11 mouse cellular contexts compared by ENCODE assay signal in genomic region chrX:143932958-143933357, GRCm38 (mm10). TPM values are rescaled to one million over a fixed set of nuclear protein-coding genes. Genes with fewer than 3 reads are reported as not detected.
DNase-seq lines count a peak whose midpoint lies in the region; ATAC-seq lines count a peak whose summit lies in the region.
"Had no signal": no experiment of that assay in that cellular context is flagged by ENCODE, and none has a peak within 500 bp of the region (broad histone marks: within the 10 kb centered on the region; RNA-seq: fewer than 3 reads in every experiment).

TSS of gene Dcx (minus strand) at chrX:143933311.

- 37% methylated on average over 8 of the region's 8 CpGs for WGBS in hindbrain, embryonic 12.5 days
- WGBS in limb, embryonic 11.5 days = 39% methylated on average over 8 of the region's 8 CpGs

- no peaks in the 10 kb centered on the region for H3K9me3 ChIP-seq in hindbrain, embryonic 12.5 days (replicated peaks)
- no peaks in the 10 kb centered on the region for H3K9me3 ChIP-seq in limb, embryonic 11.5 days (ENCODE audit: control insufficient read depth, low read length)
- H3K9me3 ChIP-seq: stomach, embryonic 15.5 days had no signal

- H3K4me2 ChIP-seq in hindbrain, embryonic 12.5 days (replicated peaks) = peak within 1 kb of the TSS; percentile 44; the same call in 1 of the 2 replicates
- peak within 1 kb of the TSS; percentile 25; the same call in 1 of the 2 replicates for H3K4me2 ChIP-seq in limb, embryonic 11.5 days (ENCODE audit: low read depth, severe bottlenecking)
- H3K4me2 ChIP-seq: stomach, embryonic 15.5 days had no signal

- H3K4me3 ChIP-seq in hindbrain, embryonic 12.5 days = peak within 1 kb of the TSS; percentile 42
- H3K4me3 ChIP-seq in limb, embryonic 11.5 days (ENCODE audit: low read depth, low read length) = peak within 1 kb of the TSS; percentile 19
- H3K4me3 ChIP-seq: stomach, embryonic 15.5 days had no signal

- H3K36me3 ChIP-seq in hindbrain, embryonic 12.5 days = no peaks in the 10 kb centered on the region
- H3K36me3 ChIP-seq in limb, embryonic 11.5 days (ENCODE audit: control insufficient read depth, insufficient read depth, low read length) = no peaks in the 10 kb centered on the region
- H3K36me3 ChIP-seq: stomach, embryonic 15.5 days had no signal

- peak; percentile 11 for DNase-seq in layer of hippocampus, adult 11-12 months (ENCODE audit: low spot score)
- DNase-seq in layer of hippocampus, adult 9-10 months (ENCODE audit: low spot score) = no peak
- DNase-seq in limb, embryonic 11.5 days (ENCODE audit: low spot score) = peak; percentile 26
- peak; percentile 24 for DNase-seq in right cerebral cortex, postnatal 14 days
- no peak for DNase-seq in gastrocnemius, postnatal 10 days
- DNase-seq in urinary bladder, postnatal 14 days (ENCODE audit: low spot score) = no peak
- no peak for DNase-seq in B cell, adult 2 months
- DNase-seq: heart, postnatal 14 days had no signal

- no peaks in the 10 kb centered on the region for H3K4me1 ChIP-seq in hindbrain, embryonic 12.5 days
- no peaks in the 10 kb centered on the region for H3K4me1 ChIP-seq in limb, embryonic 11.5 days (ENCODE audit: control insufficient read depth, insufficient read depth, low read length)
- H3K4me1 ChIP-seq: stomach, embryonic 15.5 days had no signal

- peak; percentile 73 for ATAC-seq in hindbrain, embryonic 12.5 days (ENCODE audit: low FRiP score)
- ATAC-seq in limb, embryonic 11.5 days (ENCODE audit: insufficient number of reproducible peaks, low FRiP score, low TSS enrichment, low read depth) = no peak

- H3K9ac ChIP-seq in hindbrain, embryonic 12.5 days = peak within 1 kb of the TSS; percentile 65
- peak within 1 kb of the TSS; percentile 23; the same call in 1 of the 2 replicates for H3K9ac ChIP-seq in limb, embryonic 11.5 days (ENCODE audit: low read length)
- H3K9ac ChIP-seq: stomach, embryonic 15.5 days had no signal

- H3K27me3 ChIP-seq in hindbrain, embryonic 12.5 days = no peaks in the 10 kb centered on the region
- H3K27me3 ChIP-seq in limb, embryonic 11.5 days (ENCODE audit: control insufficient read depth, insufficient read depth, low read length) = no peaks in the 10 kb centered on the region
- H3K27me3 ChIP-seq: stomach, embryonic 15.5 days had no signal

- H3K27ac ChIP-seq in hindbrain, embryonic 12.5 days = peak within 1 kb of the TSS; percentile 88
- no peak within 1 kb of the TSS for H3K27ac ChIP-seq in limb, embryonic 11.5 days (replicated peaks; ENCODE audit: low read depth, low read length)
- H3K27ac ChIP-seq: stomach, embryonic 15.5 days had no signal

RNA-seq across cellular contexts. Expression of gene Dcx, which starts in this region (rescaled TPM):
- 220 and 266 TPM in 2 replicates for polyA plus RNA-seq in hindbrain, embryonic 12.5 days (2016; fragmentation: Nextera tagmentation; extraction: Ambion mirVana)
- 9.8 and 12.6 TPM in 2 replicates for polyA plus RNA-seq in limb, embryonic 11.5 days (2014; fragmentation: Nextera tagmentation; extraction: Ambion mirVana)
- 1 to 10 TPM; 3.0 to 3.2 TPM for total RNA-seq in gastrocnemius, postnatal 10 days (2021)
- total RNA-seq: common myeloid progenitor, adult 5-6 weeks; heart, postnatal 14 days had no signal

Comparison
In these comparisons a context has a peak if more than half of its experiments do, and no peak if none do; other contexts are left out.
1. RNA of gene Dcx (polyA plus RNA-seq): 220 to 266 TPM in hindbrain, embryonic 12.5 days; 9.8 to 12.6 TPM in limb, embryonic 11.5 days; every median in the first group is over 10 times any median in the second.
2. DNase-seq: peak in layer of hippocampus, adult 11-12 months (single experiment), limb, embryonic 11.5 days (single experiment) and right cerebral cortex, postnatal 14 days (single experiment); none in layer of hippocampus, adult 9-10 months (single experiment), gastrocnemius, postnatal 10 days (single experiment), urinary bladder, postnatal 14 days (single experiment) and B cell, adult 2 months (0 of 2).